Mouse (Mus musculus) cerebral cortex, adult 2 months (tissue): ENCODE data around the gene Adcy9.

ENCODE experiments used
- WGBS: fragments of 180-500 bp; shearing (Covaris S2); methylation state at CpG from one replicate; pipeline ENCODE4 v1.1.7; 2018; 5-methylcytosine and 5-hydroxymethylcytosine counted together

Gene Adcy9

DNA sequence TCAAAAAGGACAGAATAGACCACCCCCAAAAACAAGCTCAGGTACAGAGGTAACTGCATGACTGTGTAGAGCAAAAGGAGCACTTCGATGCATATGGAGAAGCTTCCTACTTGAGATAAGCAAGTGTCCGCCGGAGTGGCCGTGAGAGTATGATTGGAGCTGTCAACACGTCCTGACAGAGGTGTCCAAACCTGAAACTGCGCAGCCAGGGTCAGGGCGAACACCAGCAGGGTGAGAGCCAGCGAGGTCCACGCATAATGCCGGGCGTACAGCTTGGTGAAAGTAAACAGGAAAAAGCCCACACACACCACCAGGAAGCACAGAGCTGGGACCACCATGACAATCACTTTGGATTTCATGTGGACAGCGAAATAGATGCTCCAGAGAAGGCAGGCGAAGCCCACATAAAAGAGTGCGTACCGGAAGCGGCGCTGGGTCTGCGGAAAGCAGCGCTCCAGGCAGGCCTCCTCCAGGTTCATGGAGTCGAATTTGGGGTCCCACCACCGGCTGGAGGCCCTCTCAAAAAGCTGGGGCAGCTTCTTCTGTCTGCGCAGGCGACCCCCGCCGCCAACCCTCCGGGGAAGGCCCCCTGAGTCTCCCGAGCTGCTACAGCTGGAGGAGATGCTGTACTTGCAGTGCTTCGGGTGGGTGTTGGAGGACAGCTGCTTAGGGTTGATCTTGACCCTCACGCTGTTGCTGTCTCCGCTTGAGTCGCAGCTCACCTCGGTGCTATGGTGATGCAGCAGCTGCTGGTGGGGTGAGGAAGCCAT lies 1.3 kb downstream of the Adcy9 start:
- WGBS = 15% methylated on average over 32 of the region's 32 CpGs

DNA sequence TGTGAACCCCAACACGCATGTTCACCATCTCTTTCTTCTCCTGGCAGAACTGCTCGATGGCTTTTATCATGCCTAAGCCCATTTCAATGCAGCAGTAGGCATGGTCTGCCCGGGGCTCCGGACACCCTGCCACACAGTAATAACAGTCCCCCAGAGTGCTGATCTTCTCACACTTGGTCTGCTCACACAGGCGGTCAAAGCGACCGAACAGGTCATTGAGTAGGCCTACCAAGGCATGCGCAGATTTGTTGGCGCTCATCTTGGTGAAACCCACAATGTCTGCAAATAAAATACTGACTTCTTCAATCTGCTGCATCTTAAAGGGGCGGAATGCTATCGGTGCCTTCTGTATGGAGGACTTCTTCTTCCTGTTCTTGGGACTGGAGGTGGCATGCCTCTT lies 2.2 kb downstream of the Adcy9 start:
- WGBS = 62% methylated on average over 11 of the region's 11 CpGs

DNA sequence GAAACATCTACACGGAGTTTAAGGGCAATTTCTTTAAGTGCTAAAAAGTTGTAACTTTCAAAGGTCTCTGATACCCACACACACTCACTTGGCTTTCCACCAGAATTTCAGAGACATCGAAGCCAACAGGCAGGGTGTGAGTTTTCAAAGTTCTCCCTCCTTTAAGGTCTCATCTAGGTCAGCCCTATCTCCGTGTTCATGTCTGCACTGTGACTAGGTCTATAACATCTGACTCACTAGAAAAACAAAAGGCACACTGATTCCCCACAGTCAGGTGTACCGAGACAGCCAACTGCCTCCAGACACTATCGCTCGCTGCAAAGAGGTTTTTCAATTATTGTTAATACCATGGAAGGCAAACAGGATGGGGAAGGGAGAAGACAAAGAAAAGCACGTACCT lies 2.8 kb downstream of the Adcy9 start:
- 27% methylated on average over 7 of the region's 7 CpGs for WGBS

DNA sequence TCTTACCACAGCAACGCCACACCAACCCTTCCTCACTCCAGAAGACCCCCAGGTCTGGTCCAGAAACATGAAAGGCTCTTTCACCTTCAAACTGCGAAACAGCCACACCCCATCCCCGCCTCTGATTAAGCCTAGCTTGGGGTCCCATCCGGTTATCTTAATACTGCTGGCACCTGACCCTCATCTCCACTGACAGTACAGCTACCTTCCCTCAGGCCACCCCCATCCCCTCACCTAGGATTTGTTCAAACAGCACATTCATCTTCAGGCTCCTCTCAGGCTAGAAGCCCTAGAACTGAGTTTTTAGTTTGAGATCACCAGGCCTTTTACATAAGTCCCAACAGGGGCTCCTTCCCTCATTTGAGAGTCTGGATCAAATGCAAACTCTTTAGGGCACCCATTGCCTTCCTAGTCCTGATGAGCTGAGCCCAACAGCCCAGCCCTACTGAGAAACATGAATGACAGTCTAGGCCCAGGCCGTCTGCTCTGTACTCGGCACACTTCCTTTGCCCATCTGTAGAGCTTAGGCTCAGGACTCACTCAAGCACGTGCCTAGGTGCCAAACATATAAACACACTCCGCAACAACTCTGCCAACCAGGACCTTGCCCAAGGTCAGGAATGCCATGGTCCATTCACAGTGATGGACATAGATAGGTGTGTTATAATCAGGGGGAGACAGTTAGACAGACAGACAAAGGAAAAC lies 5.3 kb downstream of the Adcy9 start:
- 48% methylated on average over 8 of the region's 8 CpGs for WGBS

DNA sequence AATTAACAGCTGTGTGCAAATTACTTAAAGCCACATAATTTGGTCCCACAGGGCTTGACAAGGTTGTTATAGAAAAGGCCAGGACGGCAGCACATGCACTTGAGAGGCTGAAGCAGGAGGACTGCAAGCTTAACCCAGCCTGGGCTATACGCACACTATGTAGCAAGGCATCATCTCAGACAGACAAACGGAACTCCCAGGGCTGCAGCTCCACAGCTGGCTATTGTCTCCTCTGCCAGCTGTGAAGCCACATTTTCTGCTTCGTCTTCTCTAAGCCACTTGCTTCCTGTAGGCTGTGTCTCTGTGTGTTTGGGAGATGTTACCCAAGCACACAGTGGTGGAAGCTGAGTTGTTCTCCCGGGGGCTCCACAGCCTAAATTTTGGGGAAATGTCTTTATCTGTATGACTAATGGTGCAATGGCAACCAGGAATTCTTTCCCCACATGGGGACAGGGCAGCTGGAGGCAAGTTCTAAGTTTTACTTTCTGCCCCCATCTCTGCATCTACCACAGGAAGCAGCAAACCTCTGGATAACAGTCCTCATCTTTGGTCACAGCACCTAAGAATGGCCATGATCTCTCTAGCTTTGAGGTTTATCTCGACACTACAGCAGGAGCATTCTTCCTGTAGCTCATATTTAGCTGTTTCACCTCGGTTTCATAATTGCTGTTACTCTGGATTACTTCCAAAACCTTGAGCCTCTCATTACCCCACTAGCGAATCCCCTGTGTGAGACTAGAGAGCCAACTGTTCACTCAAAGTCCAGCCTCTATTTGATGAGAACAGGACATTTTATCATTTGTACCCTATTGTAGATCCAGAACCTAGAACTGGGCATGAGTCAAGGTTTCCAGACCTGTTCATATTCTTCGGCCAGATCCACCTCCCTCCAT lies 6.1 kb downstream of the Adcy9 start:
- 36% methylated on average over 9 of the region's 9 CpGs for WGBS

DNA sequence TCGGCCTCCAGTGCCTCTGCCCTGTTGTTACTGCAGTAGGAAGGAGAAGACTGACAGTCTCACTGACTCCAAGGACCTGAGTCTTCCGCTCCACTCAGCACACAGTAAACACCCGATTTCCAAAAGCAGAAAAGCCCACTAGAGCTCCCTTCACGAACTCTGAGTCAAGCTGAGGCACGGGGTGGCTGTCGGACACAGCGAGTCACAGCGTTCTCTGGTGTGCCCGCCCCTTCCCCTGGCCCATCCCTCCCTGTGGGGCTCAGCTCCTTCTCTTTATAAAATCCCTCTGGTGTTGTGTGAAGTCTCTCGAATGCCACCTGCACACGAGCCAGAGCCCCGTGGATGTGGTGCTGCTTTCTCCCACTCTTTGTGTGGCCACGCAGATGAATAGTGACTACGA lies 7.0 kb downstream of the Adcy9 start:
- WGBS = 30% methylated on average over 14 of the region's 14 CpGs

DNA sequence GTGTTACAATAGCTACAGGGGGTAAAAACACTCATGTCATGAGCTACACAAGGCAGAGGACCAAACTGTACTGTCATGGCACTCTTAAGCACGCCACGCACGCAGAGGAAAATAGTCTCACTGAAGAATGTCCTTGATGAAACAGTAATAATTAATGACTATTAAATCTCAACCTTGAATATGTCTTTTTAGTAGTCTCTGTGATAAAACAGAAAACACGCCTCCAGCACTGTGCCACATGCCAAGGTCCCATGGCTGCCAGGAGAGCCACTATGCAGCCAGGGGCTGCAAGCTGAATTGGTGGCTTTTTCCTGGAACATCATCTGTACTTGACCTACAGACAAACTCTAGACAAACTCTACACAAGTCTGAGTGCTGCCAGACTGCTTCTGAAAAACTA lies 8.0 kb downstream of the Adcy9 start:
- 81% methylated on average over 4 of the region's 4 CpGs for WGBS

DNA sequence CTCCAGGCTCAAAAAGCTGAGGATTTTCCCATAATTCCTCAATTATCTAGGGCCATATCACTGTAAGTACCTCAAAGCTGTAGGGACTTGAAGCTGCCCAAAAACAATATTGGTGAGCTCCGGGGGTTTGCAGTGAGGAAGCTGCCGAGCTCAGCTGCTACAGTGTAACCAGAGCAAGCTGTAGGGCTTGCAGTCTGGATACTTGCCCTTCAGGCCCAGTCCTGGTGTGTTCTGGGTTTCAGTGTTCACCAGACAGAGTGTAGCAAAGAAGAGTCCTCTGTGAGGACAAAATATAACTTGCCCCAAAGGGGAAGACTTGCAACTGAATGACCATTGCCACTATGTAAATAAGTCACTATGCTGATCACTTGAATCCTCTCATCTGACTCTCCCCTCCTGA lies 9.0 kb downstream of the Adcy9 start:
- 55% methylated on average over 2 of the region's 2 CpGs for WGBS

DNA sequence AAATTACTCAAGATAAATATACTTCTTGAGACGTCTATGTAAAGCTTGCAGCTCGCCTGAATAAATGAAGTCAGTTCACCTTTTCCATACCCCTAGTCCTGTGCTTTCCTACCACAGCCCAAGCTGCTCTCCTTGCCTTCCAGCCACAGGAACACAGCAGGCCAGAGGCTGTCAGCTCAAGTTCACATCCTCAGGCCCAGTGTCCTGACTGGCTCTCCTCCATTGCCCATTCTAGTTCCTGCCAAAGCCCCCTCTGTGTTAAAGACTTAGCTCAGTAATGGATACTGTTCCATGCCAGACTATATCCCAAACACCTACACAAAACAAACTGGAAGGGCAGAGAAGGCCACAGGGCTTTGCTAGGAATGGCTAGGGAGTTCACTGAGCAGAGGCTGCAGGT lies 12.8 kb downstream of the Adcy9 start:
- 55% methylated on average over 2 of the region's 2 CpGs for WGBS

DNA sequence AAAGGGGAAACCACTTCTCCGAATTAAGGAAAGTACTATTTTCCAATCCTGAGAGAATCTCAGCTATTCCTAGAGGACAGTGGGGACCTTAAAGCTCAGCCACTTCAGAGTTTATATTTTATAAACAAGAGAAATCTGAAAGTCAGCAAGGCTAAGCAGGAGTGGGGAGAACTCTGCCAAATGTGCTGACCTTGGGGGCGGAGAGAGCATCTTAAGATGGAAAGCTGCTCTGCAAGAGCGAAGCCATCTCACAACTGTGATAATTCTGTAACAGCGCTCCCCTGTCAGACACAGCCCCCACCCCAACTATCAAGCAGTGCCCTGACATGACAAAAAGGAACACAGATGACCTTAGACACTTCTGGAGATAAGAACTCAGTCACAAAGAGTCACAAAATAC lies 13.6 kb downstream of the Adcy9 start:
- 68% methylated on average over 4 of the region's 4 CpGs for WGBS

DNA sequence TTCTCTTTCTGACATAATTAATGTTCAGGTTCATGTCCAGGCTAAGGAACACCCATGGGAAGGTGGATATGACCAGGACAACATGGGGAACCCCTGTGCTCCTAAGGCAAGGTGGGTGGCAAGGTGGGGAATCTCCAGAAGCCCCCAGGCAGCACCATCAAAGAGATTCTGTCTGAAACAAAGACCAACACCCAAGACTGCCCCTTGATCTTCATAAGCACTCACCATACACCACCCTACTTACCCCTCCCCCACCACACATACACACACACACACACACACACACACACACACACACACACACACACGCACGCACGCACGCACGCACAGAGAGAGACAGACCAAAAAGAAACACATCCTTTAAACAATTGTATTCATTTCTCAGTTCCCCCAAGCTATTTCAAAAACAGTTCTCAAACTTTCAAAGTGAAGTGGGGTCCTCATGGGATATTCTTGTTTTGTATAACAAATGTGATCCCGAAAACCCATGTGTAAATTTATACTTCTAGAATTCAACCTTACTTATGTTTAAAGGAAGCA lies 14.2 kb downstream of the Adcy9 start:
- WGBS = 81% methylated on average over 6 of the region's 6 CpGs

DNA sequence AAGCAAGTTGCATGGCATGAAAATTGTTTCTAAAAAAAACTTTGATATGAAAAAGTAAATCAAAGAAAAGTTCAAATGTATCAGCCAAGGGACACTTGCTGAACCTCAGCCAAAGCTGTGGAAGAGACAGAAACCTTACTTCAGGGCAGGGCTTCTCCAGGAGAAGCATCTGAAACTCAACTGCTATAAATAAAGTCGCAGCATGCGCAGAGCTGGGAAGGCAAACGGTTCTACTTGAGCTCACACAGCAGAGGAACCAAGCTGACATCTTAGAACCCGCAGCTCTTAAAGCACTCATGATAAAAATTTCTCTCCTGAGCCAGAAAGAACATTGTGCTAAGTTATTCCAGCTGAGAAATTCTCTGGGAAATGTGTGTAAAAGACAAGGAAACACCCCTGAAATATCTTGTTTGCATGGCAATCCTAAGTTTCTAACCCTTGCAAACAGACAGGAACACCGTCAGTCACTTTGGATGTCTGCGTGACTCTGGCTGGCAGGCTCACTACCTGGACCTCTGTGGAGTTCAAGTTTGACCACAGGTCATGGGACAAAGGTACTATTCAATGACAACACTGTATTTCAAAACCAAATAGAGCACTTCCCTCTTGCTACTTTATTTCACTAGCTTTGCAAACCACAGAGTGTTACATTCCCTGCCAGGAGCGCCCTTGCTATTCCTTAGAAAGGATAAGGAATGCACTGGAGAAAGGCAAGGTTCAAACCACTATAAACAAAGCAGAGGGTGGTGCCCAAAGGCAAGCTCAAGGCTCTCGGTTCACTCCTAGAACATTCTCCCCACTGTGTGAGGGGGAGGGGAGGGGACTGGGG lies 15.2 kb downstream of the Adcy9 start:
- WGBS = 36% methylated on average over 8 of the region's 8 CpGs

DNA sequence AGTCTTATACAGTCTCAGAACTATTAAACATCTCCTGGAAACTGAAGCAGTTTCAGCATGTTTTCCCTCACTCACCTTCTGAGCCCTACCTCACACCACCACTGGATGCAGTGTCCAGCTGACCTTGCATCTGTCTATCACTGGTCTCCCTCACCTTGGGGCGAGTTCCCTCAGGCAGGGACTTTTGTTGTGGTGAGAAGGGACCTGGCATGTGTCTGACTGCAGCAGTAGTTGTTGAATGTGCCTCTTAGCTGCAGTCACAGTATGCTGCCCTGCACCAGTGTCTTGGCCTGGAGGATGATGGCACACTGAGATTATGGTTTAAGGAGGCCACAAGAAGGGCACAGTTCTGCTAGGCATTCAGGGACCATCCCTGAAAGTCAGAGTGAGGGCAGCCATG lies 19.2 kb downstream of the Adcy9 start:
- WGBS = 84% methylated on average over 1 of the region's 1 CpGs

DNA sequence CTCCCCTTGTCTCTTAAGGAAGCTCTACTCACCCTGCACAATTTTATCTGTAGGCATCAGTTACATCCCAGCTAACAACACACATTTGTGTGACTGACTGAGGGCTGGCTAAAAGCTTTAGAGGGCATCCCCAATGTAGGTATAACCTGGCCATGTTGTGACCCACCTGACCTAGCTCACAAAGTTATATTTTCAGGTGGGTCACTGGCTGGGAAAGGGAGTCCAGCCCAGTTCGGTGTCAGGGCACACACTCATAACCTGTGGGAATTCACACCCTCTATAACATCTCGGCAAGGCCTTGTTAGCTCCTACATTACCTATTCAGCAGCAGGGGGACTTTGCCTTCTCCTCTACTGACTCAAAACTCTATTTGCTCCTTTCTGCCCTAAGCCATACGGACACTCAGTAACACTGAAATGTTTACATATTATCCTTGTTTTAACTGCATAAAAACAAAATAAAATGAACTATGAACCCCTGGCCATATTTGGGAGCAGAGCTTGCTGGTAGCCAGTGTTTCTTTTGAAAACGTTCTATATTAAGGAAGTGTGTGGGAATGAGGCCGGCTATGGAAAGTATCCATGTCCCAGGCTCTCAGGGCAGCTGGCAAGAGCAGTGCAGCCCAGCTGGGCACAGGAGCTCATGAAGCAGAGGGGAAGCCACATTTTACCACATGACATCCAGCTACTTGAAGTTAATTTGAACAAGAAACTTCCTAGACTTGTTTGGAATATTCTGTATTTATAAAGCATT lies 20.7 kb downstream of the Adcy9 start:
- 43% methylated on average over 5 of the region's 5 CpGs for WGBS

DNA sequence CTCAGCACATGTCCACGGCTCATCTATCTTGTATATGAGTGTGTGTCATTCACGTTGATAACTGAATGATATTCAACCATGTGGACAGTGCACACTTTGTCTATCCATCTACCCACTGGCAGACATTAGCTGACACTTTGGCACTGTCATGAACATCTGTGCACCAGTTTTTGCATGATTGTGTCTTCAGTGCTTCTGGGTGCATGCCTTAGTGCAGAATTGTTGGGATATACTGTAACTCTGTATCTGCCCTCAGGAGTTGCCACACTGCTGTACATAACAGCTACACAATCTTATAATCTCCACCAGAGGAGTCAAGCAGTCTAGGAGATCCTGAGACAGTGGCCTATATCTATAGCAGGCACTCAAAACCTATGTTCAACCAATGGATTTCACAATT lies 21.5 kb downstream of the Adcy9 start:
- 78% methylated on average over 2 of the region's 2 CpGs for WGBS

DNA sequence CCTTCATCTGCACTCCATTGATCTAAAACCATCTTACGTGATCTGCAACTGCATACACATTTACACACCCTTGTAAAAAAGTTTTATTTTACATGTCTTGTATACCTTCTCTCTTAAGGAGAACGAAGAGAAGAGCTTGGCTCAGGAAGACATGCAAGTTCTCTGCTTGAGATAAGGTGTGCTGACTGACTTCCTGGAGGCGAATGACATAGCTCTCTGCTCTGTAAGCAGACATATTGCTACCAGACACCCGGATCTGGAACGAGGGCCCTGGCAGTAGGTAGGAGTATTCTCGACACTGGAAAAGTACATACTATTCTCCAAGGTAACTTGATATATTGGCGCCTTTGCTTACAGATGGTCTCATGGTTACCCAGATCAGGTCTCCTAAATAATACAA lies 22.7 kb downstream of the Adcy9 start:
- 68% methylated on average over 7 of the region's 7 CpGs for WGBS

DNA sequence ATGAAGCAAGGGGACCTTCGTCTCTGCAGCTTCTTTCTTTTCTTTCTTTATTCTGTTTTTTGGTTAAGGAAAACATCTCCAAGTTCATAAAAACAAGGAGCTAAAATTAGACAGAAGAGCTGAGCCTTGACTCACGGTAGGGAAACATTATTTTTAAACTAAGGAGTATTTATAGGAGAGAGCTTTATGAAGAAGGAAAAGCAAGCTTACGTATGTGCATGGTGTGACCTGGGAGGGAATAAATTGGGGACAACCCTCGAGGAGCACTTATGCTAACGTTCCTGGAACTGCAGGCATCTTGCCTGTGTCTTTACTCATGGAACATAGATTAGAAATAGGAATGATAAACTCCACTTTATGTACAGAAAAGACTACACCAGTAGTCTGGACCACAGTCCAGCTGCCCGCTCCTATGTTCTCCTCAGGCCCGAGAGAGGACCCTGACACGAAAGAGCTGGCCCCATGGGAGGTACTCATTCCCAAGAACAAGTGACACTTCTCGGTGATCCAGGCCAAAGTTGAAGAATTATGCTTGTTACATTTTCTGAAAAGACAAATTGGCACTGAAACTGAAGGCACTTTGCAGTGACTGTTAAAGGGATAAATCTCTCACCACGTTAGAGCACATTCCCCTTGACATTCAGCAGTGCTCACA lies 24.5 kb downstream of the Adcy9 start:
- 32% methylated on average over 10 of the region's 10 CpGs for WGBS

DNA sequence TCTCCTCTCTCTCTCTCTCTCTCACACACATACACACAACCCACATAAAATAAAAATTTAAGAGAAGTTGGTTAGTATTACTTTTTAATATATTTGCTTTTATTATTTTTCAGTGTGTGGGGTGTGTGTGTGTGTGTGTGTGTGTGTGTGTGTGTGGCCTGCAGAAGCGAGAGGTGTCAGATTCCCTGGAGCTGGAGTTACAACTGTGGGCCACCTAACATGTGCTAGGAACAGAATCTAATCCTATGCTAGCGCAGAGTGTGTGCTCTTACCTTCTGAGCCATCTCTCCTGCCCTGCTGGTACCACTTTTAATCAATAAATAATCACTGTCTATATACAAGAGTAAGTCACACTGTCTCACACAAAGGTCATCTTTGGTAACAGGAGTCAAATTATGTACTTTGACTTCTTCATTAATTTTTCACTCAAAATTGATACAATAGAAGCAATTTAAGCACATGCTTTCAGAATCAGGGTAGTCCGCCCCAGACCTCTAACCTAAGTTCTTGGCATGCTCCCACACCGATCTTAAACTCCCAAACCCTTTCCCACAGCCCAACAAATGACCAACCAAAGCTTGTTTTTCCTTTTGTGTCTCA lies 25.2 kb downstream of the Adcy9 start:
- 74% methylated on average over 4 of the region's 4 CpGs for WGBS

DNA sequence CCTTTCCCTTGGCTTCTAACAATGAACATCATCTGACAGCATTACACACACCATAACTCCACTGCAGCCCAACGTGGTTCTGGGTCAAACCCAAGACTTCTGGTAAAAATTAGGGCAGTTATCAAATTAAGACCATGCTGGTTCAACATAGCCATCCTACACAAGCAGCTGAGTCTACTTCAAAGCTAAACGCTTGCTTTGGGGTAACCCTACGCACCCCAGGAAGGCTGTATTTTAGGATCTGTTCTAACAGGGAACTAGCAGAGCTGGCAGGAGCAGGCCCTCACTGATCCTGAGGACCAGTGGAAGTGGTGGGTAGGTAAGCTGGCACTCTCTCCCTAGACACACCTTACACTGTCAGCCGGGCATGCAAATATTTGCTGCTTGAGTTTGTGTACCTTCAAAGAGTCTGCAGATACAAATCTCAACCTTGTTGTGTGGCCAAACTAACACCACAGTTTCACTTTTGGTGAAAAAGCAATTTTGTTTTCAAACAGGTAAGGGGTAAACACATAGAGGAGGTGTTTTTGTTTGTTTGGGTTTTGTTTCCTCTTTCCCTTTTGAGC lies 36.7 kb downstream of the Adcy9 start:
- WGBS = 54% methylated on average over 4 of the region's 4 CpGs
